Mouse (Mus musculus) induced T-regulatory cell, adult 2 months (primary cell): ENCODE measurements around the gene Rasgef1b.

Experiments used
- DNase-seq: peaks from one replicate; pipeline ENCODE4 v3.0.0-alpha.2; 2012; ENCODE audit warnings: low read depth

Gene Rasgef1b

DNA sequence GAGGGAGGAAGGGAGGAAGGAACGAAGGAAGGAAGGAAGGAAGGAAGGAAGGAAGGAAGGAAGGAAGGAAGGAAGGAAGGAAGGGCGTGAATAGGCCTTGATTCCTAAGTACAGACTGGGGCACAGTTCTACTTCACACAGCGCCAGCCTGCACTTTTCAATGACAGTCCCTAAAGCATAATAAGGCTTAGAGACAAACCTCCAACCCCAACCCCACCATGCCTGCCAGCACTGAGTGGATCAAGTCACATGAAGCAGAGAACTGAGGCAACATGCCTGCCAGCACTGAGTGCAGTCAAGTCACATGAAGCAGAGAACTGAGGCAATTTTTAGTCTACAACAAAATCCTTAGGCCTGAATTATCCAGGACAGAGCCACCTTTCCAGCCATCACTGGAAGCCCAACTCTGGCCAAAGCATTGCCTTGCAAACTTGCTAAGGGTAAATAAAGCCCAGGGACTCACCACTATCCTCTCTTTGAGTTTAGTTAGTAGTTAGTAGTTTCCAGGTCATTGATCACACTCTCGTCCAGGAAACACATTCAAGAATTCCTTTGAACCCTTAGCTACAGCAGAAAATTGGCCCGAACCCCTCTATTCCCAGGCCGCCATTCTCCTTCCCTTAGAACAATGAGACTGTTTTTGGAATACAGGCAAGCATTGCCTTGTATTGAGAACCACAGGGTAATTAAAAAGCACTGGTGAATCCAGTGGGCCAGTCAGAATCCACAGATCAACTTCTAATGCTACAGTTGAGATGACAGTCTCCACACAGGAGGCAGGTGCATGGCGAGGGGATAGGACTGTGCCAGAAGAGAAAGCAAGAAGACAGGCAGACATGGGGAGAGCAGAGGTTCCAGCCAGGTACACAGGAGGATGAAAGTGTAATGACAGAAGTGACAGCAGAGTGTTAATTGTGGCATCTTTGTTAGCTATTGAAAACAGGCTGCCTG, 513.4 kb downstream of the Rasgef1b start:
- DNase-seq = no peak

DNA sequence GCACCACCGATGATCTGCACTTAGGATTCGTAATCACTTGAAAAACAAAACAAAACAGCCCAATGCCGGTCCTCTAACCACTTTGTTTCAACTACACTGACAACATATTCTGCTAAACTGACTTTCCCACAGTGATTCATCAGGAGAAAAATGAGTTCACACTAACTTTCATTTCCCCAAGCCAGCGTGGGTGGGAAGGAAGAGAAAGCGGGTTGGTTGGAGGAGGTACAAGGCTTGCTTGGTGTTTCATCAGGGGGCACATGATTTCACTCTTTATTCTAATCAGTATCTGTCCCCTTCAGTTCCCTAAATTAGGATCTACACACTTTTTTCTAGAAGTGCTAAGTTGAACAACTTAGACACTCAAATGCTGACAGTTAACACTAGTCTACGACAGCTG, 514.5 kb downstream of the Rasgef1b start:
- DNase-seq = peak; percentile 7

DNA sequence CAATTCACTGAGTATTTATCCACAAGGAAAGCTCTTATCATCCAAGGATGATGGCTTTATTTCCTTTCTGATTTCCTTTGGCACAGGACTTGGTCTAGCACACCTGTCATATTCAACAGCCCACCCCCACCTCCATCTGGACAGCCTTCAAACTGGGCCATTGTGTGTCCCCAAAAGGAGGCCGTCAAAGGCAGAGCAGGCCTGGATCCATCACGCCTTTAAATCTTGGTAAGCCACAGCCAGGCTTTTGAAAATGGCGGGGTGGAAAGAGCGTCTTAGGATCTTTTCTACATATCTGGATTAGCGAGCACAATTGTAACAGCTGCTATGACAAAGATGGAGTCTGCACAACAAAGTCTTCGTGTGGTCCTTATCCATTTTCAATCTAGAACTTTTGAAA, 515.7 kb downstream of the Rasgef1b start:
- no peak for DNase-seq

DNA sequence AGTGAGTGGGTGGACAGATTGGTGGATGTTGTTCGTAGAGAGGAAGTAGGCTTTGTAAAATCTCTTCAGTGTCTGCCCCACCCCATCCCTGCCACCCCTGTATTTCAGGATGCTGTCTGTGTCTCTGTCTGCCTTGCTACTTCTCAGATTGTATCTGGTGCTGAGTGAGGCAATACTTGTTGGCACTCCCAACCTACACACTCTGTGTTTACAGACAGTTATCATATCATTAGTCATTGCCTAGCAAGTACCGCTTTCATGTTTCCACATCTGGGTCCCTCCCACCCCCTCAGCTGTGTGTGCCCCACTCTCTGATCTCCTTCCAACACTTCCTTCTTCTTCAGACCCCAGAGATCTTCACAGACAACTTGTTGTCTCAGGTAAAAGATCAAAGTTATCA, 525.4 kb downstream of the Rasgef1b start:
- DNase-seq = peak; percentile 5

DNA sequence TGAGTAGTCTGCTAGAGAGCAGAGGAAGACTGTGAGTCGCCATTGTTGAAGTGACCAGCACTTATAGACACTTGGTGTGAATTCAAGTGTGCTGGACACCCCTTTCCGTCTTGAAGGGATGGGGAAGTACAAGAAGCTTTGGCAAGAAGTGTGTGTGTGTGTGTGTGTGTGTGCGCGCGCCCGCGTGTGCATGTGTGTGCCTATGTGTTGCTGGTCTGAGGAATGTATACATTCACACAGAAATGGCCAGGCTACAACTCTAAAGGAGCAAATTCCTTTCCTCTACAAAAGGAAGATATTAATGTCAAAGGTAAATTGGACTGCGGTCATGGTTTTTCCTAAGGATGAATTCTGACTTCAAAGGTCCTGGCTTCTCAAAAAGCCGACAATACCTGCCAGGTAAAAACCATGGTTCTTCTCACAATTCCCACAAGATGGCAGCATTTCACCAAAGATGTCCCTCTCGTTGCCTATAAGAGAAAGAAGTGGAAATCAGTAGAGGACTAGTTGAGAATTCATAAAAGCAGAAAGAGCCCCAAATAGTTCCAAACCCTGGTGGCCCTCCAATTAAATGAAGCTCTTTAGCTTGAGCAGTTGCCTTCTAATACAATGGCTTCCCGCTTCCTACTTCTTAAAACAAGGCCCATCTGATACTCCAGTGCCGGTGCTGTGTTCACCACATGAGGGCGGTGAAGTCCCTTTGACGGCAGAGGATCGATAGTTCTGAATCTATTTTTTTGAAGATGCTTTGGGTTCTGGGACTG, 526.6 kb downstream of the Rasgef1b start:
- peak; percentile 75 for DNase-seq

DNA sequence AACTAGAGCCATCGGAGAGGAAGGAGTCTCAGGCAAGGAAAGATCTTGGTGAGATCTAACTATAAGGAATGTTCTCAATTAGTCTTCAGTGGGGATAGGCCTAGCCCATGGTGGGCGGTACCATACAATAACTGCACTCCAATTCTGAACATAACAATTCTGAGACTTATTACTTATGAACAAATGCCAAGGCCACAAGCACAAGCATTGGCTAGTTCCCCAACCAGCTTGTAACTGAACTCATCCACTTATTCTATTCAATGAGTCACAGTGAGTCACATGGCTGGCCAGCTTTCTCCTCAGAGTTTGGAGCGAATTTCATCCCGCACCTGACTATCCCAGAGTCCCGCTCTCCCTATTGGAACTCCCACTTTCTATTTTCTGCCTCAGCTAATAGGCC, 533.4 kb downstream of the Rasgef1b start:
- DNase-seq = no peak

DNA sequence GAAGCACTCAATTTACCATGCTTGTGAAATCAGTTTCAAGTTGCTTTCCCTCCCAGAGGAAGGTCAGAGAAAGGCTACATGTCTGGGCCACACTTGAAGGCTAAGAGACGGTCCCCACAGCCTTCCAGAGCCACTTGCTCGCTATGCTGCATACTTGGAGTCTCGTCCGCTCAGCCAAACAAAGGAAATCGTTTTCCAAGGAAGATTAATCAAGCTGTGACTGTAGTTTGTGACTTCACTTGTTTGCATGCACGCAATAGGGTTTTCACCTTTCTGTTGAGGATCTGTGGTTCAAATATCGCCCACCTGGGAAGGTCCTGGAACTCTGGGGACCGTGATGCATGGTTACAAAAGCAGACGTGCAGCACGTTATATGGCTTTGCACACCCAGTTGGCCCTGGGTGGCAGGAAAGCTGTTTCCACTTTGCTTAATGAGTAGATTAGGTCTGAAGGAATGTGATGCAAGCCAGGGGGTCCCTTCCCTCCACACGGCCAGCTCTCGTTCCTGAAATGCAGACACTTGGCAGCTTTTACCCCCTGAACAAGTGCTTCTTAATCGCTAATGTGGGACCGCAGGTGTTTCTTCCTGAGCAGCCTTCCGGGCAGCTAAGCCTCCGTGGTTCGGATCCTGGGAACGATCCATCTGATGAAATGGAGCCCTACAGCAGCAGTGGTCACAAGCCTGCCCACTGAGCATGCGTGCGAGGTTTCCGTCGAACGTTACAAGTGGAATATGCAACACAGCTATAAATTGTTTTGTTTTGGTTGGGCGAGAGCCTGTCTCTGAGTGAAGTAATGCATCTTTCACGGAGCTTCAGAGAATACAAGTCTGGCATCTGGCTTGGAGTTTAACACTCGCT, 537.7 kb downstream of the Rasgef1b start:
- DNase-seq = no peak

DNA sequence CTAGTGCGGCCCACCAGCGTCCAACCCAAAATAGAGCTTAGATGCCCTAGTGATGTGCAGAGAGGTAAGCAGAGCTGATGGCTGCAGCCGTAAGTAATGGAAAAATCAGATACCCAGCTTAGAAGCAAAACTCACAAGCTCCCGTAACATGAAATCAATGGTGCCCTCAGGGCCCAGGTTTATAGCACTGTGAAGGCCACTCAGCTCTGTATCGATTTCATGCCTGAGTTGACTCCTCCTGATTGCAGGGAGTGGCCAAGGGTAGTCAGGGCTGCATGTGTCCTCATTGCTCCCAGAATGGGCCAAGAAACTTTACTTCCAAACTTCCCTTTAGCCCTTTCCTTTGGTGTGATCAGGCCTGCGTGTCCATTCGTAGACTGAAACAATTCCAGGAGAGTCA, 545.2 kb downstream of the Rasgef1b start:
- DNase-seq = no peak

DNA sequence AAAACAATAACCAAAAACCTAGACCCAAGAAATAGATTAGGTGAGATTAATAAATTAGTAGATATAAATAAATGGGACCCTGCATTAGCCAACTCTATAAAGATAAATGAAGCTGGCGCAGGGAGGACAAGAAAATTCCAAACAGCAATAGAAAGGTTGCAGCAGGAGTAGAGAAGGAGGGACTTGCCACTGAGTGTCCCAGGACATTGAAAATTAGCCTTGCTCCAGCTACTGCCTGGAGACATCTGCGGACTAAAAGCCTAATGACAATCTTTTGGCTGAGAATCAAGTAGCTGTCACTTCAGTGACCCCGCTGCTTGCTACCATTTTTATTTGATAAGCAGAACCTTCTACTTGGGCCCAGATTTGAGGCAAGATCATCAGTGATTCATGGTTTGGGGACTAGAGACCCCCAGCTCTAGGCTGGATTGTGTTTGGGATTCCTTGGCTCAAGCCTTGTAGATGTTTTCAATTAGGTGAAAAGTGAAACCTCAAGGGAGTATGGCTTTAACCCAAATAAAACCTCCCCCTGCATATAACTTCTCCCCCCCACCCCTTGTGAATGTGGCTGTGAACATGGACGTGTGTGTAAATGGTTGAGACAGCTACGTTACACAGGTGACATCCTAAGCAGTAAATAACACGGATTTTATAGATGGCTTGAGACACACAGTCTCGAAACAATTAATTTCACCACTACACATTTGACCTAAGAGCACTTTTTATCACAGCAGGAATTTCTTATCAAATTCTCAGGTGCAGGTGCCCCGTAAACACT, 554.1 kb downstream of the Rasgef1b start:
- DNase-seq = no peak

DNA sequence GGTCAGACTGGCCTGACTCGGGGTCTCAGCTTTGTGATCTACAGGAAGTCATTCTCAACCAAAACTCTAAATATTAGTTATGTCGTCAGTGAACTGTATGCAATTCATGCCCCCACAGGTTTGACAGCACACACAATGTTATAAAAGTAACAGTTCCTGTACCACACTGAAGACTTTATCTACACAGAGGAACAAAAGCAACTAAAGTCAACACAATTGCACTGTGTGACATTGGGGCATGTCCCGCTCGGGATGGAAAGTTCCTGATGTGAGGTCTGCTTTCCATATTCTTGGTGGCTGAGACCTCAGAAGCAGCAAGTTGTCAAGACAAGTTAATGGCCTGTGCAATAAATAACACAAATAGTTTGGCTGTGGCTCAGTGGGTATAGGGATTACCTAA, 559.0 kb downstream of the Rasgef1b start:
- no peak for DNase-seq

DNA sequence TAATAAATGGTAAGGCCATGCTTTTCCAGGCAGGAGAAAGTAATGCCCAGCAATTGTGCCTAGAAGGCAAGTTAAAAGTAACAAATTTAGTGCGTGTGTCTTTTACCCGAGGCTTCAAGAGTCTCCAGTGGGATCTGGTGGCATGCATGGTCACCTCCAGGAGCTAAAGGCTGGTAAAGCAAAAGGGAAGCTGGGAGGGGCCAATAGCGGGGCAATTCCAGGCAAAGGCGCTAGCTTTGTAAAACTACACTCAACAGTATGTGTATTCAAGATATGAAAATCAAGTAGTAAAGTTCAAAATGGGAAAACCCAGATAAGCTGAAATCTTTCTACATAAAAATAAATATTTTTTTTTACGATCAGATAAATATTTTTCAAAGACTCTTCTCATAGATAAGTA, 561.1 kb downstream of the Rasgef1b start:
- no peak for DNase-seq
